ENCODE assay signal across 33 mouse cellular contexts in genomic region chr5:137639472-137639871, GRCm38 (mm10). TPM values are rescaled to one million over a fixed set of nuclear protein-coding genes. Genes with fewer than 3 reads are reported as not detected.
A peak's percentile ranks its signal among the peaks of the same experiment; 100 is the strongest.
DNase-seq lines count a peak whose midpoint lies in the region; ATAC-seq and TF ChIP-seq lines count a peak whose summit lies in the region.
"Had no signal": no experiment of that assay in that cellular context is flagged by ENCODE, and none has a peak within 500 bp of the region (broad histone marks: within the 10 kb centered on the region; RNA-seq: fewer than 3 reads in every experiment).

No protein-coding gene starts in this region.

- DNase-seq in testis, postnatal 10 days (ENCODE audit: low spot score), result peak; percentile 40
- no peak for DNase-seq in testis, postnatal 14 days (ENCODE audit: low spot score)
- peak; percentile 46 for DNase-seq in lung, adult 2 months
- peak; percentile 60 for DNase-seq in lung, postnatal 25 days (ENCODE audit: low spot score)
- no peak for DNase-seq in cerebellum, adult 11 months
- DNase-seq in adrenal gland, postnatal 36 days, result no peak
- DNase-seq: adrenal gland, adult 8-10 months; cerebellum, adult 11-12 months; cerebellum, postnatal 10 days; forebrain, postnatal 0 days; gastrocnemius, postnatal 10 days; heart, postnatal 14 days; kidney, adult 18-20 months; kidney, postnatal 25 days; liver, postnatal 0 days; right cerebral cortex, postnatal 4 days; thymus, postnatal 4 days had no signal

- H3K4me1 ChIP-seq in lung, adult 2 months (ENCODE audit: control insufficient read depth, insufficient read depth, low read length), result peaks cover 2% of the 10 kb centered on the region; the same call in 1 of the 2 replicates
- H3K4me1 ChIP-seq: hindbrain, embryonic 15.5 days; midbrain, embryonic 13.5 days; neural tube, embryonic 13.5 days had no signal

- no peak overlapping the region for H3K4me3 ChIP-seq in lung, adult 2 months (replicated peaks; ENCODE audit: extremely low read depth, low read depth, low read length)
- H3K4me3 ChIP-seq: embryonic facial prominence, embryonic 13.5 days; forebrain, embryonic 10.5 days; hindbrain, embryonic 10.5 days; hindbrain, embryonic 15.5 days; kidney, embryonic 15.5 days; left cerebral cortex, adult 2 months; liver, embryonic 12.5 days; midbrain, embryonic 13.5 days; neural tube, embryonic 13.5 days had no signal

- no peak for TF ChIP-seq CTCF in lung, adult 2 months (IDR thresholded peaks at IDR 0.05; ENCODE audit: insufficient read depth, low read length)

- WGBS in lung, adult 2 months, result 57% methylated on average over 7 of the region's 7 CpGs

- no peak for TF ChIP-seq POLR2A in lung, adult 2 months (IDR thresholded peaks at IDR 0.05; ENCODE audit: borderline replicate concordance, extremely low read depth, low read depth, low read length)

- ATAC-seq in cerebellum, adult (ENCODE audit: insufficient number of reproducible peaks, low FRiP score, low TSS enrichment), result no peak
- ATAC-seq: forebrain, postnatal 0 days; liver, embryonic 12.5 days; liver, postnatal 0 days; midbrain, embryonic 13.5 days had no signal

RNA-seq across cellular contexts. Expression of gene Sap25, which starts 1.7 kb away (rescaled TPM):
- 150 and 162 TPM in 2 replicates for polyA plus RNA-seq in lung, adult 2 months (2012; rRNA removed)
- total RNA-seq in adrenal gland, postnatal 36 days (2021), result 1 to 10 TPM; 1.9 to 7.8 TPM

RNA-seq across cellular contexts. Expression of gene Irs3, which starts 6.0 kb away (rescaled TPM):
- polyA plus RNA-seq in lung, adult 2 months (2012; rRNA removed), result 3.6 and 4.4 TPM in 2 replicates
- total RNA-seq in adrenal gland, postnatal 36 days (2021), result 1 to 10 TPM; 4.8 to 6.2 TPM
- total RNA-seq: common myeloid progenitor, adult 5-6 weeks; granulocyte monocyte progenitor cell, adult 5-6 weeks; MEL had no signal
- polyA plus RNA-seq: intestine, embryonic 14.5 days; liver, postnatal 0 days; midbrain, embryonic 13.5 days; thymus, postnatal 0 days had no signal

RNA-seq across cellular contexts. Expression of gene Gm20605, which starts 10.5 kb away (rescaled TPM):
- 63.8 and 65.2 TPM in 2 replicates for polyA plus RNA-seq in lung, adult 2 months (2012; rRNA removed)
- 1 to 10 TPM; 7.9 to 9.6 TPM for total RNA-seq in adrenal gland, postnatal 36 days (2021)

RNA-seq across cellular contexts. Expression of gene Lrch4, which starts 10.6 kb away (rescaled TPM):
- 79.4 and 105 TPM in 2 replicates for polyA plus RNA-seq in lung, adult 2 months (2012; rRNA removed)
- total RNA-seq in adrenal gland, postnatal 36 days (2021), result 10 to 100 TPM; 23.5 to 36.1 TPM

RNA-seq across cellular contexts. Expression of gene Fbxo24, which starts 10.7 kb away (rescaled TPM):
- 0.89 and 1.0 TPM in 2 replicates for polyA plus RNA-seq in lung, adult 2 months (2012; rRNA removed)
- total RNA-seq in adrenal gland, postnatal 36 days (2021), result 1 to 10 TPM in 1 of 2 experiments, under 1 TPM in 1; 0.93 to 1.7 TPM
- total RNA-seq: common myeloid progenitor, adult 5-6 weeks; granulocyte monocyte progenitor cell, adult 5-6 weeks; megakaryocyte-erythroid progenitor cell, adult 5-6 weeks had no signal
- polyA plus RNA-seq: liver, postnatal 0 days had no signal

Comparison
In these comparisons a context has a peak if more than half of its experiments do, and no peak if none do; other contexts are left out.
1. DNase-seq: peak in testis, postnatal 10 days (single experiment), lung, adult 2 months (single experiment) and lung, postnatal 25 days (single experiment); none in testis, postnatal 14 days (single experiment), cerebellum, adult 11 months (single experiment) and adrenal gland, postnatal 36 days (0 of 2).